Mouse (Mus musculus) thymus, adult 2 months (tissue): ENCODE results near the gene Sp2.

ENCODE experiments used
- CTCF ChIP-seq: fragments of 200-500 bp; IDR thresholded peaks from 2 replicates; pipeline ENCODE4 v1.5.1; 2012; ENCODE audit warnings: mild to moderate bottlenecking, control low read depth, low read length, moderate library complexity, borderline replicate concordance; ENCODE audit not compliant: control insufficient read depth, poor library complexity, insufficient read depth; ENCODE audit errors: extremely low read depth
- POLR2A ChIP-seq: fragments of 200-500 bp; IDR thresholded peaks from 2 replicates; pipeline ENCODE4 v1.6.1; 2012; ENCODE audit warnings: mild to moderate bottlenecking, low read length, control low read depth, moderate library complexity; ENCODE audit not compliant: control insufficient read depth, poor library complexity, insufficient read depth; ENCODE audit errors: extremely low read depth

- TF ChIP-seq CTCF (peak; percentile 86; the same call in 1 of the 2 replicates), POLR2A (no peak)
These were observed 19.2 kb downstream of the Sp2 start for GRCm38 (mm10) chr11:96963580-96963979.
